Mouse (Mus musculus) myocyte (in vitro differentiated cells): ENCODE measurements at regions not wholly inside any gene's neighbourhood (a gene's known extent, or its start where the extent isn't known, plus 50 kb on each side); places are given as distances from the start of the nearest gene placed in this dataset.

Source experiments
- CEBPB ChIP-seq: IDR thresholded peaks from 2 replicates; pipeline ENCODE4 v1.6.1; 2011; ENCODE audit warnings: mild to moderate bottlenecking, moderate library complexity; ENCODE audit not compliant: poor library complexity, insufficient read depth, severe bottlenecking
- E2F4 ChIP-seq: IDR thresholded peaks from one replicate; pipeline ENCODE4 v1.6.1; 2011; ENCODE audit warnings: mild to moderate bottlenecking, control low read depth, moderate library complexity; ENCODE audit not compliant: insufficient read depth
- MAX ChIP-seq: IDR thresholded peaks from one replicate; pipeline ENCODE4 v1.6.1; 2011; ENCODE audit warnings: low read depth, mild to moderate bottlenecking, control low read depth
- MYOG ChIP-seq, 3 experiments: IDR thresholded peaks; one replicate each; pipeline ENCODE4 v1.6.1; 2011; ENCODE audit warnings: control low read depth in 2 of 3, low read depth in 2 of 3, mild to moderate bottlenecking in 2 of 3; ENCODE audit not compliant: insufficient read length in 2 of 3, control insufficient read depth in 1 of 3, insufficient read depth in 1 of 3
- POLR2A ChIP-seq: IDR thresholded peaks from one replicate; pipeline ENCODE4 v1.6.1; 2011; ENCODE audit warnings: low read depth, mild to moderate bottlenecking, control low read depth, moderate library complexity; ENCODE audit not compliant: insufficient read length
- POLR2AphosphoS2 ChIP-seq: IDR thresholded peaks from one replicate; pipeline ENCODE4 v1.6.1; 2011; ENCODE audit warnings: low read depth, control low read depth; ENCODE audit not compliant: insufficient read length
- REST ChIP-seq: IDR thresholded peaks from one replicate; pipeline ENCODE4 v1.6.1; 2011; ENCODE audit warnings: mild to moderate bottlenecking, control low read depth, moderate library complexity; ENCODE audit not compliant: insufficient read depth, insufficient read length
- SRF ChIP-seq: IDR thresholded peaks from one replicate; pipeline ENCODE4 v1.6.1; 2011; ENCODE audit warnings: low read depth; ENCODE audit not compliant: control insufficient read depth, insufficient read length
- TCF12 ChIP-seq: IDR thresholded peaks from one replicate; pipeline ENCODE4 v1.6.1; 2011; ENCODE audit warnings: mild to moderate bottlenecking, control low read depth; ENCODE audit not compliant: poor library complexity, insufficient read depth, severe bottlenecking

DNA sequence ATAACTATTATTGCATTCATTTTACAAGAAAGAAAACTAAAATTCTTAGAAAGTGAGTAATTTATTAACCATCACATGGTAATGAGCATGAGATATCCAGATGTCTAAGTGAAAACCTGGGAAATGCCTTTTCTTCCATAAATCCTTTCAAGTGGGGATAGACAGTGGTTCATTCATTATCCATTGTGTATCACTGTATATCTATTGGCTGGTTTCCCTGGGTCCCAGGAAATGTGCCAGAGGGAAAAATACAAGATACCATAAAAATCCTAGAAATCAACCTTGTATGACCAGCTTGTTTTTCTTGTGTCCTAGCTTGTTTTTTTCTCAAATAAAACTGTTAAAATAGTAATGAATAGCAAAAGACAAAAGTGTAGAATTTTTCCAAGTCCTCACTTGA lies 663.9 kb upstream of the Gm8797 start:
- no peak for TF ChIP-seq POLR2A
- no peak for TF ChIP-seq REST
- no peak for TF ChIP-seq POLR2AphosphoS2
- no peak for TF ChIP-seq MAX
- TF ChIP-seq E2F4, result no peak
- TF ChIP-seq CEBPB, result no peak
- TF ChIP-seq SRF, result no peak
- TF ChIP-seq MYOG (IDR thresholded peaks at IDR 0.05; ENCODE audit: control insufficient read depth in 1 of 3, insufficient read depth in 1 of 3, insufficient read length in 2 of 3, low read depth in 2 of 3), result no peak
- TF ChIP-seq TCF12, result no peak
